Mouse (Mus musculus) heart, postnatal 4 days (tissue): ENCODE measurements at regions not wholly inside any gene's neighbourhood (a gene's known extent, or its start where the extent isn't known, plus 50 kb on each side); places are given as distances from the start of the nearest gene placed in this dataset.

ENCODE experiments used
- DNase-seq: peaks from one replicate; pipeline ENCODE4 v3.0.0; 2021

DNA sequence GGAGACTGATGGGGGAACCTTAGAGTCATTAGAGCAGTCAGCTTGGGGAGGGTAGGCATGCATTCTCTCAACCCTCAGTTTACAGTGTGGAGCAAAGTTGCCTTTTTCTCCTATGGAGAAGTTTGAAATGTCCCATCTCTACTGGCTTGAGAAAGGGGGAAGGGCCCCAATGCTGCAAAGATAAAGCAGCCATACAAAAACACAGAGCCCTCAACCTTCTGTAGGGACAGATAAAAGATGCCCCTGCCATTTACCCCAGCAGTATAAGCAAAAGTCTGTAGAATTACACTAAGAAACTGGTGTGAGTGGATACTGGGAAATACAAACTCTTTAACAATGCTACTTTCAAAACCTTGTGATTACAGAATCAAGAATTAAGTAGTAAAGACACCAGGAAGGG is 71.9 kb upstream of the Tmem215 start:
- no peak for DNase-seq

GRCm38 (mm10) chr4:40390183-40390582 is 81.8 kb upstream of the Tmem215 start:
- no peak for DNase-seq

- DNase-seq, result no peak
Measured at GRCm38 (mm10) chr4:40385284-40385683, 86.7 kb upstream of the Tmem215 start.

GRCm38 (mm10) chr4:40384704-40385103 is 87.3 kb upstream of the Tmem215 start:
- no peak for DNase-seq

DNA sequence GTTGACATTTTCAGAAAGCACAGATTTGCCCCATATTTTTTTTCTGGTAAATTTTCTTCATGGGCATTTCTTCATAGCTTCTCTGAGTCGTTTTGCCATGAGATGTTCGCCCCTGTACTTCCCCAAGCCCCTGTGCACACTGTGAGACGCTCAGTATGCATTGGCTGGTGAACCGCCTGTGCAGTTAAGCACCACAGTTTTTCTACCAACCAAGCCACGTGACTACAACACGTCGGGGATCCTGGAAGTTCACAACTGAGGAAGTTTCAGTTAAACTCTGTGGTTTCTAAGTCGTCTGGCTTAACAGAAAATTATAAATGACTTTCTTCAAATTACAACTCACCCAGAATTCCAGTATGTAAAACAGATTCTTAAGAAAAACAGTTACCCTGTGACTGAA is 91.7 kb upstream of the Tmem215 start:
- DNase-seq, result no peak

DNA sequence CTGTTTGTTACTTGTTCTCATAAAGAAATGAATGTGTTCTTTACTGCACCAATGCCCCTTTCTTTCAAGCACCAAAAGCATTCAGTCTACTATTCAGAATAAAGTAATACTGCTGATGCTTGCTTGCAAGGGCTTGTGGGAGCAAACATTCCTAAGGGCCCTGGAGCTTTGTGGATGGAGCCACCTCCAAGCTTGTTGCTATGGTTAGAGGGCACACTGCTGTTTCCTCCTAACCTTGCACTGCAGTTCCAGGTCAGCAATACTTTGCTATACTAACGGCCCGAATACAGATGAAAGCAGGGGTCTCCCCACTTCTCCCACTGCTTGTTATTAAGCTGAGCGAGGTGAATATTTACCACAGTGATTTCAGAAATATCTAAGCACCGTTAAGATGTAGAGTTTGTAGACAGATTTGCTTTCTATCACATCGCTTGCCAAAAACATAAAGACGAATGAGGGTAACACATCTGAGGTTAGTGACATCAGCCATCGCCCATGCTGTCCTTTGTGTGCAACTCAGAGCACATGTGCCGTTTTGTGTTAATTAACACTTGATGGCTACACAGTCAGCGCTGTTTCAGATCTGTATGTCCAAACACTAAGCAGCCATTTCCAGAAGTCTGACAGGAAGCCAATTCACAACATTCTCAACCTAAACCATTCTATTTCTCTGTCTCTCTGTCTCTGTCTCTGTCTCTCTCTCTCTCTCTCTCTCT is 96.4 kb upstream of the Ndufb6 start:
- no peak for DNase-seq

DNA sequence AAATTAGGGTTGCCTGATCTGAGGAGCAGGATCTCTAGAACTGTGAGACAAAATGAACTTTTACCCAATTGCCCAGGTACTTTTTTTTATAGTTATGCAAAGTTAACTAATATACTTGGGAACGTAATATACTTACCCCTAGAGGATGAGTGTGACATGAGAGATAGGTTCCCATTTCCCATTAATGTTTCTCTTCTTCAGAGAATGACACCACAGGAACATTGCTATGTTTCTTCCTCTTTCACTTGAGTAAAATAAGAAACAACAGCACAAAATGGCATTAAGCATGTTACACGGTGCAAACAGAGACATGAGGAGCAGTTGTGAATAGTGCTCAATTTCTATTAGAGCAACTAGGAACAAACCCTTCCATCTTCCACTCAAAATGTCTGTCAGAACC is 95.0 kb upstream of the Ndufb6 start:
- DNase-seq, result no peak

DNA sequence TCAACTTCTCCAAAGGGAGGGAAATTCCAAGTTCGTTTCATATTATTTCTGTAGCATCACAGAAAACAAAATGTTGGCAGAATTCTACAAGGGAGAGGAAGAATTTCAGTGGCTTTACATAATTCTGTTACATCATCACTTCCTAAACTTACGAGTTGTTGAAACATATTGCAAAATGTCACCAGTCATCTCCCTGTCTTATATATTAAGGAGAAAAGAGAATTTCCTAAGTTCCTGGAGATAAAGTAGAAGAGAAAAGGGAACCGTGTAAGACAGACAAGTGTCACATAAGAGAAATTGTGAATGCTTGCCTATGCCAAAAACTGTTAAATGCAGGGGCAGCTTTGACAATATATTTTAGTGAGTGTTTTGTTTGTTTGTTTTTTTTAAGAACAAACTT is 85.1 kb upstream of the Ndufb6 start:
- DNase-seq, result no peak

GRCm38 (mm10) chr4:40359307-40359706 is 80.1 kb upstream of the Ndufb6 start:
- DNase-seq, result no peak

DNA sequence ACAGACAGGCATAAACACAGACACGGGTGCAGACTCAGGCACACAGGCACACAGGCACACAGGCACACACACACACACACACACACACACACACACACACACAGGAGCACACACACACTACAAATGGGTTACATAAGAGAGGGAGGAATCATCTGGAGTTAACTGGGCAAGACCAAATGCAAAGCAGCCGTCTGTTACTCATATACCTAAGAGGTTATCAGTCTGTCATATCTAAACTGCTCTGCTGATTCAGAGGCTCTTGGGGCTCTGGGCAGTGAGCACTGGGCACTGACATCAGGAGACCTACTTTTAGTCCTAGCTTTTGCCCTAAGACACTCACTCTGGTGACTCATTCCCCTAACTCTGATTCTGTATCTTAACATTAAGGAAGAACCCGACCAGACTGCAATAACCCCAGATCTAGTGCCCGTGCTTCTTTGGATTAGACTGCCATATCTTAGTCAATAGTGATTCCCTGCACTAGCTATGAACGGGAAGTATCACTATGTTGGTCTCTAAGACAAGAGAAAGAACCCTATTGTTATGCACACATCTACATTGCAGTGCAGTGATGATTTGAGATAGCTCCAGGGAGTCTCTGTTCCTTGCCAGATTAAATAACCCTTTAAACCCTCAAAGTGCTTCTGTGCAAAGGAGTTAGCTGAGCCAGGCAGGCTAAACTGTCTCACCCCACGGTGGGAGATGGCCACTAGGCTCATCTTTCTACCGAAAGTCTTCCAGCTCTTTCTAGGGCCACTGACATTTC is 78.0 kb upstream of the Ndufb6 start:
- DNase-seq, result no peak

GRCm38 (mm10) chr4:40355791-40356450 is 76.7 kb upstream of the Ndufb6 start:
- DNase-seq, result no peak

DNA sequence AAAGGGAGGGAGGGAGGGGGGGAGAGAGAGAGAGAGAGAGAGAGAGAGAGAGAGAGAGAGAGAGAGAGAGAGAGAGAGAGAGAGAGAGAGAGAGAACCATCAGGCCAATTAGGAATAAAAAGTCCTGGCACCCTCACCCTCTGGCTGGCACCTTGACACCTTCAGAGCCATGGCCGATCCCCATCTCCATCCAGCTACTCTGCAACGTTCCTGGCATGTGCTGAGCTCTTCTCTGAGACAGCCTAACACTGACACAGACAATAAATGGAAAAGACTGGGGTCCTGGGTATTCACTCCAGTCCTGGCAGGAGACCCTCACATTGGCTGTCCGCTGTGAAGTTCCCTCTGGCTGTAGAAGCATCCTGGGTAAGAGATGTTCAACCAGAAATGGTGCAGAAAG is 75.2 kb upstream of the Ndufb6 start:
- no peak for DNase-seq

- no peak for DNase-seq
Measured at GRCm38 (mm10) chr4:40351648-40352047, 72.4 kb upstream of the Ndufb6 start.

- DNase-seq, result no peak
Measured at GRCm38 (mm10) chr4:40351090-40351489, 71.9 kb upstream of the Ndufb6 start.

- no peak for DNase-seq
Measured at GRCm38 (mm10) chr4:40345847-40346246, 66.6 kb upstream of the Ndufb6 start.

- DNase-seq, result no peak
Measured at GRCm38 (mm10) chr4:40342181-40342580, 63.0 kb upstream of the Ndufb6 start.

DNA sequence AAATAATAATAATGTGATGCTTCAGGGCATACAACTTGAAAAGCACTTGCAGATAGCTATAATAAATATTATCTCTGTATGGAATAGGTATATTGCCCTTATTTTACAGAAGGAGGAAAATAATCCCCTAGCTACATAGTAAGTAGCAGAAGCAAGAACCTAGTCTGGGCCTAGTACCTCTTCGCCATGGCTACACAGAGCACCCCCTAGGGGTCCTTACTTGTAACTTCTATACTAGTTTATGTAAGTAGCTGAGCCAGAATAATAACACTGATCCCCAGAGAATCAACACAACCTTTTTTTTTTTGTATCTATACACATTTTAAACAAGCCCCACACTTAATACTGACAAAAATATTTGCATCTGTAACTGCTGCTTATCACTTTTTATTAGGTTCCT is 55.6 kb upstream of the Ndufb6 start:
- DNase-seq, result no peak

GRCm38 (mm10) chr4:40329737-40330136 is 50.5 kb upstream of the Ndufb6 start:
- DNase-seq, result peak; percentile 62
